Mouse (Mus musculus): ENCODE data around the gene Pex6.
"Not testable (repeated sequence)": the region's sequence is repeated elsewhere in the genome, so short reads cannot be mapped to it uniquely, and the experiment has no call there.

The Pex6 gene

DNA sequence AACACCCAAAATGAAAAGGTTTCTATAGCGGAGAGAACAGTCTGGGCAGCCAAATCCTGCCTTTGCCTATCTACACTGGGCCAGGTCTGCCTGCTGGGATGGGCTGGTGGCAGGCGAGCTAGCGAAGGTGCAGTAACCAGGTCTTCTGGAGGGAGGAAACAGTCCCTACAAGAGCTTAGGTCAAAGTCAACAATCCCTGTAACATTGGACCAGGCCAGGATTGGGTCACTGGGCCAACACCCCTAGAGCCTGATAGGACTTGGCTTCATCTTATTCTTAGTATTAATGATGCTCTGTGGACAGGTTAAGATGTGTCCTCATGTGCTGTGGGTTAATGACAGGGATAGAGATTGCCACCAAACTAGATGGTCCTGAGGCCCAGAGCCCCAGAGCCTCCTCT, 22.8 kb downstream of the Pex6 start:
- DNase-seq (ENCODE audit: low read depth, low spot score), result no peak

DNA sequence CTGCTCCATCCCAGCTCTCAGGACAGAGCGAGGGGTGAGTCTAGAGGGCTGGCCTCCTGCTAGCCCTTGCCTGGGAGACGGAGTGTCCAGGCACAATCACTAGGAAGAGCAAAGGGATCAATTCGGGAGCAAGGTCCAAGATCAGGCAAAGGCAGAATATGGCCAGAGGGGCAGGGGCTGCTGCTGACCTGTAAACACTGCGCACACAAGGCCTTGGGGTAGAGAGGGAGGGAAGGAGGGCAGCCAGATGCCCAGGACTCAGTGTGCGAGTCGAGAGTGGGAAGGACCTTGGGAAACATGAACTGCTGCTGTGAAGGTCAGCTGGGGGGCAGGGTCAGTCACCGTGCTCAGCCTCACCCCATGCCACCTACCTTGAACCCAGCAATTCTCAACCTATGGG, 24.0 kb downstream of the Pex6 start:
- no peak for DNase-seq (ENCODE audit: low read depth, low spot score)

- peak; percentile 84 for DNase-seq (ENCODE audit: low read depth, low spot score)
Observed at GRCm38 (mm10) chr17:46736160-46736559, 24.9 kb downstream of the Pex6 start.

DNA sequence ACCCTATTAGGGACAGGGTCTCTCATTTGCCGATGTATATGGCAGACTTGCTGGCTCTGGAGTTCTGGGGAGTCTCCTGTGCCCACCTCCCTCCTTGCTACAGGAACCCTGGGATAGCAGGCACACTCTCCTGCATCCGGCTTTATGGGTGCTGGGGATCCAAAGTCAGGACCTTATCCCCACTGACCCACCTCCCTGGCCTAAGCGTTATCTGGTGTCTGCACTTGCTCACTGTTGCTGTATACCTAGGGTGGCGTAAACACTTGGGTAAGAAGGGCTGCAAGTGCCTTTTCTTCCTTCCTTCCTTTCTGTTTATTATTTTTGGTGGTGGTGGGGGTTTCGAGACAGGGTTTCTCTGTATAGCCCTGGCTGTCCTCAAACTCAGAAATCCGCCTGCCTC, 30.0 kb downstream of the Pex6 start:
- DNase-seq (ENCODE audit: low read depth, low spot score), result no peak

DNA sequence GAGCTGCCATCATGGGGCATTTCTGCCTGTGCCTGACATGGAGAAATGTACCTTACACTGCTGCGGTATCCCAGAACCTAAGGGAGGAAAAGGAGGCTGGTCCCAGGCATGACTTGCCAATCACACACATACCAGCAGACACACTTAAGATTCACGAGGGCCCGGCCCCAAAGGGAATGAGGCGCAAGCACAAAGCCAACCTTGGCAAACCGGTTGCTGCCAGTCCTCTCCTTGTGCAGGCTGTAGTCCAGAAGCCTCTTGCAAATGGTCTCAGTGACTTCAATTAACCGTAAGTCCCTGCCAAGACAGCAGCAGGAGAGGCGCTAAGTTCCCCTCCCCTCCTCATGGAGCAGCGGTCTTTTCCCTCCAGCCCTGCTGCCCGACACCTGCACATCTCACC, 31.7 kb downstream of the Pex6 start:
- peak; percentile 65 for DNase-seq (ENCODE audit: low read depth, low spot score)

GRCm38 (mm10) chr17:46745506-46745905, 34.2 kb downstream of the Pex6 start:
- no peak for DNase-seq (ENCODE audit: low read depth, low spot score)

- no peak for DNase-seq (ENCODE audit: low read depth, low spot score)
Observed at GRCm38 (mm10) chr17:46747234-46747633, 36.0 kb downstream of the Pex6 start.

DNA sequence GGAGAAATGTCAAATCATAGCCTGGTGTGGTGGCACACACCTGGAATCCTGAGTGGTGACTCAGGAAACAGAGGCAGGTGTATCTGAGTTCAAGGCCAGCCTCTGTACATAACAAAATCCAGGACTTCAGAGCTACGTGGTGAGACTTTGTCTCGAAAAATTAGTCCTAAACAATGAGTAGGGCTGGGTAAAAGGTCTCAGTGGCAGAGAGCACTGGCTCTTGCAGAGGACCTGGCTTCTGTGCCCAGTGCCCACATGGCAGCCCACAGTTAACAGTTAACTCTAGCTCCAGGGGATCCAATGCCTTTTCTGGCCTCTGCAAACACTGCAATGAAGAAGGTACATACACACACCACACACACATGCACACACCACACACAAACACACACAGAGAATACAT, 36.5 kb downstream of the Pex6 start:
- no peak for DNase-seq (ENCODE audit: low read depth, low spot score)

GRCm38 (mm10) chr17:46749282-46749681, 38.0 kb downstream of the Pex6 start:
- no peak for DNase-seq (ENCODE audit: low read depth, low spot score)

DNA sequence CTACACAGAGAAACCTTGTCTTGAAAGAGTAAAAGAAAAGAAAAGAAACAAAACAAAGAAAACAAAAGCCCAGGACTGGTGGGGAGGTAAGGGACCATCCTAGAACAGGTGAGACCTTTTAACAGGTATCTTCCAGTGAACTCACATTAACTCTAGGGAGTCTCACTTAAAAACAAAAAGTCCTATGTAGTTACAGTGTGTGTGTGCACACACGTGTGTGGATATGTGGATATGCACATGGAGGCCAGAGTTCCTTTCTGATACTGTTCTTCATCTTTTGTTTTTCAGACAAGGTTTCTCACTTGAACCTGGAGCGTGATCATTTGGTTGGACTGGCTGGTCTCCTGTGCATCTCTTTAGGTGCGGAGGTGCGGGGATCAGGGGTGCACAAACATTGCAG, 39.3 kb downstream of the Pex6 start:
- DNase-seq (ENCODE audit: low read depth, low spot score), result no peak

DNA sequence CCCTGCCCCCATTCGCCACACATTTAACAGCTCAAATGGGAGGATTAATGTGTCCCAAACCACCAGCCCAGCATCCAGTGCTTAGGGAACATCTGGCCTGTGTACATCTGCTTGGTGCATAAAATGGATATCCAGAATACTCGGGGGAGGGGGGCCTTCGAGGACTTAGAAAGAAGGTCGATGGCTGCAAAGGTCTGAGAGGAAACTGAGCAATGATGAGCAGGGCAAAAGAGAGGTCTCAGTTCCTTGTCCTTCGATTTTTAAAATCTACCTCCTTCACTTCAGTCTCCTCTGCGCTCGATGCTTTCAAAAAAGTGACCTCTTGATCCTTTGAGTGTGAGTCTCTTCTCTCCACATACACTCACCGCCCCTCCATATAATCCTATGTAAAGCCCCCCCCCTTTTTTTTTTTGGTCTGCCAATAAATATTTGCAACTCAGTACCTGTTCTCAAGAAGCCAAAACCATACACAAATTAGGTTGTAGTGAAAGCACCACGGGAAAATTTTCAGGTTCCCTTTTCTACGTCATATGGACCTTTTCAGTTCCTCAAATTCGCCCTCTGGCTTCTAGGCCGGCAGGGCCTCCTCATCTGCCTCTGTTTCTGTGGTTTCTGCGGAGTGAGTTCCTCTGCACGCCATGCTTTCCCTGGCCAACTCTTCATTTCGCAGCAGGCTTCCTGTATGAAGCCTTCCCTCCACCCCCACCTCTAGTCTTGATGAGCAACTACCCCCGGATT, 40.0 kb downstream of the Pex6 start:
- DNase-seq (ENCODE audit: low read depth, low spot score), result no peak

DNA sequence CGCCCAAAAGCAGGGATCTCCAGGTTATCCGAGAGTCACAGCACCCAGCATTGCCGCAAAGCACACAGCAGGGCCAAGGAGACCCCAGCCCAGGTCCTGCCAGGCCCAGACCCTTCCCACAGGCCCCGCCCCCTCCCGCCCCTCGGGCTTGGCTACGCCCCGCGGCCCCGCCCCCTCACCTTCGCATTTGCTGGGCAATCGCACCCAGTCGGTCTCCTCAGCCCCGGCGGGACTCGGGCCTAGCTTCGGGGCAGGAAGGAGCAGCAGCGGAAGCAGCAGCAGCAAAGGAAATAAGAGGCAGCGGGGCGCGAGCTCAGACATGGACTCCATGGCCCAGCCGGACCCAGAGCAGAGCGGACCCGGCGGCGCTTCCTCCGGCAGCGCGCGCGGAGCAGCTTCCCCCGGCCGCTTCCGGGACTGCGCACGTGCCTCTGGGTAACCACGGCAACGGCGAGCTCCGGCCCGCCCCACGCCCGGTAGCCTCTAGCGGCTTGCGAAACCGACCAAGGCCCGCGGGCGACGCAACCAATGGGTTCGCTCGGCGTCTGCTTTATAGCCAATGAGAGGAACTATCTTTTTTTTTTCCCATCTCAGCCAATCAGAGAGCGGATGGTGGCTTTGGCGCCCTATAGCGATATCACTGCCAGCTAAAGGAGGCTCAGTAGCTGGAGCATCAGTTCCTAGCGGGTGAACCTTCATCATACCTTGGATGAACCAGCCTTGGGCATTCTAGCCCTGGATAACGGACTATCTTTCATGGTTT, 40.7 kb downstream of the Pex6 start, which contains the start of gene Cnpy3:
Gene Cnpy3 (minus strand): TSS at position 421 of the 763 bp plus-strand sequence.
- DNase-seq (ENCODE audit: low read depth, low spot score), result peak; percentile 100

DNA sequence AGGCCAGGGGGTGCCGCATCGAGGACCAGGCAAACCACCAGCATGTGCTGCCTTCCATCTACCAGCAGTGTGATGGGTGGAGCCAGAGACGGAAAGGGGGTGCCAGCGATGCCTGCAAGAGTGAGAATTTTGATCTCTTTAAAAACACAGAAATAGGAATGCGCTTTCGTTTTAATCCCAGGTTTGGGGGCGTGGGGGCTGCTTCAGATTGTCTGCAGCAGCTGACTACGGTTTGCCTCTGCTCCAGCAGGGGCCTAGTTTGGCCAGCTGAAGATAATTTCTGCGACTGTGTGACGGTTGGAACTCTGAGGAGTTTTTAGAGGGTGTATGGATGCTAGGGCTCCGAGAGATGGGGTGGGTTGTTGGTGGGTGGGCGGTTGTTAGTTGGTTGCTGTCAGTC, 47.5 kb downstream of the Pex6 start:
- DNase-seq (ENCODE audit: low read depth, low spot score), result no peak

DNA sequence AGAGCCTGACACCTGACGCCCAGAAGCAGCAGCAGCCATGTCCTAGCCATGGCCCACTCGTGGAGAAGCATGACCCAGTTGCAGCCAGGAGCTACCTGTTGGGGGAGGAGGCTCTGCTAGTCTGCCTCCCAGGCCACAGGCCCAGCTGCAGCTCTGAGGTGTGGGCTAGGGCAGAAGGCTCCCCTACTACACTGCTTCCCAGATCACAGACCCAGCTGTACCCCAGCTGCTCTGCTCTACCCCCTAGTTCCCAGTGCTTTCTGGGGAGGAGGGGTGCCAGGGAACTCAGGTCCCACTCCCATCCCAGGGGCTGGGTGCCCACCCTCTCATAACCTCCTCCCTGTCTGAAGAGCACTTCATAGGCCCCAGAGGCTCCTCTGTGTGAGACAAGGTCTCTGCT, 52.3 kb downstream of the Pex6 start, which contains the start of gene Ptcra:
Gene Ptcra (minus strand): TSS at position 169 of the 400 bp plus-strand sequence.
- DNase-seq (ENCODE audit: low read depth, low spot score), result no peak

- DNase-seq (ENCODE audit: low read depth, low spot score), result not testable (repeated sequence)
Observed at GRCm38 (mm10) chr17:46764916-46765315, 53.7 kb downstream of the Pex6 start.

GRCm38 (mm10) chr17:46767868-46768267, 56.6 kb downstream of the Pex6 start:
- DNase-seq (ENCODE audit: low read depth, low spot score), result no peak

DNA sequence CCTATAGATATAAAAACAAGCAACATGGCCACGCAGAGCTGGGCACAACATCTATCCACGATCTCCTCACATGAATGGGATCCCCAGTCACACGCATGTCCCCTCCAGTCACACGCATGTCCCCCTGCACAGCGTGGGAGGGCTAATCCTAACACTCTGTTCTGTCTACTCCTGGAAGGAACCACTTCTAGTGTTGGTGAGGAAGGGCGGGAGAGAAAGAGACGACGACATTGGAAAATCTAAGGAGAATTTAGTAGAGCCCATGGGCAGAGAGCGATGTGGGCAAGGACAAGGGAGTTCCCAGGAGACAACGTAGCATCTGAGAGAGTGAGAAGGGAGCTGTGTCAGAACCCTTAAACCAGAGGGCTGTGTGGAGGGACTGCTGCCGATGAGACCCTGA, 59.3 kb downstream of the Pex6 start:
- DNase-seq (ENCODE audit: low read depth, low spot score), result no peak

DNA sequence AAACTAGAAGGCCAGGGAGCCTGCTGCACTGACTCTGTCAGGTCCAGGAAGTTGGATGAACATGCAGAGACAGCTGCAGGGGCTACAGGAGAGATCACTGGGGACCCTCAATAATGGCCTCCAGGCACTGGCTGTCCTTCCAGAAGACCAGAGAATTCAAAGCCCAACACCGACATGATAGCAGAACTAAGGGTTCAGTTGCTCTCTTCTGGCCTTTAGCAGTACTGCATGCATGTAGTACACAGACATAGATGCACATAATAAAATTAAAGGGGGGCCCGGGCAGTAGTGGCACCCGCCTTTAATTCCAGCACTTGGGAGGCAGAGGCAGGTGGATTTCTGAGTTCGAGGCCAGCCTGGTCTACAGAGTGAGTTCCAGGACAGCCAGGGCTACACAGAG, 59.8 kb downstream of the Pex6 start:
- peak; percentile 46 for DNase-seq (ENCODE audit: low read depth, low spot score)

DNA sequence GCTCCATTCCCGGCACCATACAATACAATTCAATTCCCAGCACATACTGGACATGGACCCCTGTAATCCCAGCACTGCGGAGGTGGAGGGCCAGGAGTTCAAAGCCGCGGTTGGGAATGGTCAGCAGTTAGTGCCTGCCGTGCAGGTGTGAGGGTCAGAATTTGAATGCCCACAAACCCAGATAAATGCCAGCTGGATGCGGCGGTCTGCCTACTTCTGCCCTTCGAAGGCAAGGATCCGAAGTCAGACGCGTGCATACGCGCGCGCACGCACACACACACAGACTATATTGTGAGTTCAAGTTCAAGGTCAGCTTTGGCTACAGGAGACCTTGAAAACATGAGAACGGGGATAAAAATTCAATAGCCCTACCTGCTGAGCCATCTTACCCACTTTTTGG, 60.4 kb downstream of the Pex6 start:
- no peak for DNase-seq (ENCODE audit: low read depth, low spot score)

GRCm38 (mm10) chr17:46772038-46772403, 60.8 kb downstream of the Pex6 start:
- no peak for DNase-seq (ENCODE audit: low read depth, low spot score)

- DNase-seq (ENCODE audit: low read depth, low spot score), result peak; percentile 95
Observed at GRCm38 (mm10) chr17:46772404-46773277, 61.4 kb downstream of the Pex6 start, which contains the start of gene 2310039H08Rik. TSS of gene 2310039H08Rik (plus strand) at chr17:46772635.

Measured in ZHBTc4 (cell line).